Mouse (Mus musculus): ENCODE data around the gene Card11.

The Card11 gene

GRCm38 (mm10) chr5:140992093-140993070, 8.0 kb downstream of the Card11 start:
- no peak for DNase-seq (ENCODE audit: low read depth, low spot score)

GRCm38 (mm10) chr5:140985311-140986050, 14.9 kb downstream of the Card11 start:
- no peak for DNase-seq (ENCODE audit: low read depth, low spot score)

- peak; percentile 42 for DNase-seq (ENCODE audit: low read depth, low spot score)
Observed at GRCm38 (mm10) chr5:140981370-140981805, 19.0 kb downstream of the Card11 start.

GRCm38 (mm10) chr5:140980783-140981182, 19.6 kb downstream of the Card11 start:
- no peak for DNase-seq (ENCODE audit: low read depth, low spot score)

GRCm38 (mm10) chr5:140980051-140980450, 20.3 kb downstream of the Card11 start:
- DNase-seq (ENCODE audit: low read depth, low spot score): no peak

- peak; percentile 35 for DNase-seq (ENCODE audit: low read depth, low spot score)
Observed at GRCm38 (mm10) chr5:140962945-140963344, 37.4 kb downstream of the Card11 start.

- DNase-seq (ENCODE audit: low read depth, low spot score): no peak
Observed at GRCm38 (mm10) chr5:140960732-140961131, 39.6 kb downstream of the Card11 start.

GRCm38 (mm10) chr5:140959160-140959559, 41.2 kb downstream of the Card11 start:
- DNase-seq (ENCODE audit: low read depth, low spot score): no peak

GRCm38 (mm10) chr5:140957106-140957505, 43.3 kb downstream of the Card11 start:
- no peak for DNase-seq (ENCODE audit: low read depth, low spot score)

- no peak for DNase-seq (ENCODE audit: low read depth, low spot score)
Observed at GRCm38 (mm10) chr5:140955666-140956065, 44.7 kb downstream of the Card11 start.

- no peak for DNase-seq (ENCODE audit: low read depth, low spot score)
Observed at GRCm38 (mm10) chr5:140951801-140952200, 48.6 kb downstream of the Card11 start.

GRCm38 (mm10) chr5:140948009-140948408, 52.4 kb downstream of the Card11 start:
- DNase-seq (ENCODE audit: low read depth, low spot score): no peak

GRCm38 (mm10) chr5:140946034-140946433, 54.3 kb downstream of the Card11 start:
- no peak for DNase-seq (ENCODE audit: low read depth, low spot score)

- no peak for DNase-seq (ENCODE audit: low read depth, low spot score)
Observed at GRCm38 (mm10) chr5:140944382-140945125, 55.8 kb downstream of the Card11 start.

GRCm38 (mm10) chr5:140940923-140941491, 59.4 kb downstream of the Card11 start:
- no peak for DNase-seq (ENCODE audit: low read depth, low spot score)

GRCm38 (mm10) chr5:140940257-140940922, 60.0 kb downstream of the Card11 start:
- DNase-seq (ENCODE audit: low read depth, low spot score): no peak

- DNase-seq (ENCODE audit: low read depth, low spot score): no peak
Observed at GRCm38 (mm10) chr5:140936816-140937215, 63.6 kb downstream of the Card11 start.

- no peak for DNase-seq (ENCODE audit: low read depth, low spot score)
Observed at GRCm38 (mm10) chr5:140935848-140936247, 64.5 kb downstream of the Card11 start.

- no peak for DNase-seq (ENCODE audit: low read depth, low spot score)
Observed at GRCm38 (mm10) chr5:140934639-140935315, 65.6 kb downstream of the Card11 start.

GRCm38 (mm10) chr5:140931523-140932229, 68.7 kb downstream of the Card11 start:
- no peak for DNase-seq (ENCODE audit: low read depth, low spot score)
